Mouse (Mus musculus): ENCODE measurements around the gene Snx25. TPM values are rescaled to one million over a fixed set of nuclear protein-coding genes. Genes with fewer than 3 reads are reported as not detected.
"Not testable (repeated sequence)": the region's sequence is repeated elsewhere in the genome, so short reads cannot be mapped to it uniquely, and the experiment has no call there.

The Snx25 gene
- total RNA-seq, 2 experiments from 2014 or later = 45.7 to 48.0 TPM

GRCm38 (mm10) chr8:46130426-46130825, 21.5 kb downstream of the Snx25 start:
- no peak overlapping the region for H3K4me3 ChIP-seq
- intact Hi-C loops (cut with DNase I) = no loop called here
- no peak for TF ChIP-seq CTCF (IDR thresholded peaks at IDR 0.05)
- H3K27ac ChIP-seq = no peak overlapping the region
- DNase-seq (ENCODE audit: extremely low spot score in 1 of 2, low spot score in 2 of 2) = no peak

GRCm38 (mm10) chr8:46122498-46122897, 29.5 kb downstream of the Snx25 start:
- Histone ChIP-seq H3K27ac (no peak overlapping the region), H3K4me3 (no peak overlapping the region)
- no peak for DNase-seq (ENCODE audit: extremely low spot score in 1 of 2, low spot score in 2 of 2)
- TF ChIP-seq CTCF (IDR thresholded peaks at IDR 0.05) = no peak
- intact Hi-C loops (cut with DNase I) = no loop called here

GRCm38 (mm10) chr8:46119176-46119575, 32.8 kb downstream of the Snx25 start:
- H3K4me3 ChIP-seq = no peak overlapping the region
- no peak overlapping the region for H3K27ac ChIP-seq
- DNase-seq (ENCODE audit: extremely low spot score in 1 of 2, low spot score in 2 of 2) = no peak
- TF ChIP-seq CTCF (IDR thresholded peaks at IDR 0.05) = no peak
- intact Hi-C loops (cut with DNase I) = no loop called here

- peak in 1 of 2 experiments; percentile 31 for DNase-seq (ENCODE audit: extremely low spot score in 1 of 2, low spot score in 2 of 2)
- Histone ChIP-seq H3K27ac (no peak overlapping the region), H3K4me3 (no peak overlapping the region)
- TF ChIP-seq CTCF (IDR thresholded peaks at IDR 0.05) = no peak
- intact Hi-C loops (cut with DNase I) = no loop called here
These were observed 34.8 kb downstream of the Snx25 start for GRCm38 (mm10) chr8:46117172-46117571.

GRCm38 (mm10) chr8:46113421-46114170, 38.4 kb downstream of the Snx25 start:
- H3K4me3 ChIP-seq; H3K27ac ChIP-seq; DNase-seq (ENCODE audit: extremely low spot score in 1 of 2, low spot score in 2 of 2); intact Hi-C loops (cut with DNase I): not testable (repeated sequence)

GRCm38 (mm10) chr8:46107690-46108089, 44.3 kb downstream of the Snx25 start:
- TF ChIP-seq CTCF (IDR thresholded peaks at IDR 0.05) = no peak
- H3K4me3 ChIP-seq = no peak overlapping the region

GRCm38 (mm10) chr8:46103434-46103833, 48.5 kb downstream of the Snx25 start:
- DNase-seq (ENCODE audit: extremely low spot score in 1 of 2, low spot score in 2 of 2) = no peak
- intact Hi-C loops (cut with DNase I) = no loop called here
- no peak for TF ChIP-seq CTCF (IDR thresholded peaks at IDR 0.05)
- Histone ChIP-seq H3K4me3 (no peak overlapping the region), H3K27ac (no peak overlapping the region)

More at GRCm38 (mm10) chr8:46107690-46108089, 44.3 kb downstream of the Snx25 start:
- intact Hi-C loops (cut with DNase I) = no loop called here
- H3K27ac ChIP-seq = no peak overlapping the region
- DNase-seq (ENCODE audit: extremely low spot score in 1 of 2, low spot score in 2 of 2) = no peak

- no peak; the same call in 1 of the 2 replicates for TF ChIP-seq CTCF (IDR thresholded peaks at IDR 0.05)
These were observed 59.1 kb downstream of the Snx25 start for GRCm38 (mm10) chr8:46092667-46093360.

GRCm38 (mm10) chr8:46083141-46083540, 68.8 kb downstream of the Snx25 start:
- intact Hi-C loops (cut with DNase I) = no loop called here
- H3K4me3 ChIP-seq = no peak overlapping the region
- H3K27ac ChIP-seq = no peak overlapping the region
- TF ChIP-seq CTCF (IDR thresholded peaks at IDR 0.05) = no peak
- no peak for DNase-seq (ENCODE audit: extremely low spot score in 1 of 2, low spot score in 2 of 2)

More at GRCm38 (mm10) chr8:46092667-46093360, 59.1 kb downstream of the Snx25 start:
- Histone ChIP-seq H3K27ac (no peak overlapping the region), H3K4me3 (no peak overlapping the region)
- intact Hi-C loops (cut with DNase I) = no loop called here
- DNase-seq (ENCODE audit: extremely low spot score in 1 of 2, low spot score in 2 of 2) = no peak

GRCm38 (mm10) chr8:46081030-46081429, 70.9 kb downstream of the Snx25 start:
- no peak overlapping the region for H3K4me3 ChIP-seq
- H3K27ac ChIP-seq = no peak overlapping the region
- no peak for DNase-seq (ENCODE audit: extremely low spot score in 1 of 2, low spot score in 2 of 2)
- no peak for TF ChIP-seq CTCF (IDR thresholded peaks at IDR 0.05)
- intact Hi-C loops (cut with DNase I) = no loop called here

GRCm38 (mm10) chr8:46078866-46079265, 73.1 kb downstream of the Snx25 start:
- H3K4me3 ChIP-seq = no peak overlapping the region

GRCm38 (mm10) chr8:46075223-46075622, 76.7 kb downstream of the Snx25 start:
- no peak for TF ChIP-seq CTCF (IDR thresholded peaks at IDR 0.05)
- Histone ChIP-seq H3K27ac (no peak overlapping the region), H3K4me3 (no peak overlapping the region)
- DNase-seq (ENCODE audit: extremely low spot score in 1 of 2, low spot score in 2 of 2) = no peak
- intact Hi-C loops (cut with DNase I) = no loop called here

More at GRCm38 (mm10) chr8:46078866-46079265, 73.1 kb downstream of the Snx25 start:
- no peak overlapping the region for H3K27ac ChIP-seq
- DNase-seq (ENCODE audit: extremely low spot score in 1 of 2, low spot score in 2 of 2) = no peak
- intact Hi-C loops (cut with DNase I) = no loop called here
- no peak for TF ChIP-seq CTCF (IDR thresholded peaks at IDR 0.05)
